Mouse (Mus musculus) c-Kit-positive CD71-positive TER-119-negative erythroid progenitor cells, embryonic 14.5 days (primary cell): Measurements from ENCODE around the gene Vstm2b.

Source experiments
- DNase-seq: peaks from one replicate; pipeline ENCODE4 v3.0.0-alpha.2; 2013; ENCODE audit warnings: low read depth

Gene Vstm2b

DNA sequence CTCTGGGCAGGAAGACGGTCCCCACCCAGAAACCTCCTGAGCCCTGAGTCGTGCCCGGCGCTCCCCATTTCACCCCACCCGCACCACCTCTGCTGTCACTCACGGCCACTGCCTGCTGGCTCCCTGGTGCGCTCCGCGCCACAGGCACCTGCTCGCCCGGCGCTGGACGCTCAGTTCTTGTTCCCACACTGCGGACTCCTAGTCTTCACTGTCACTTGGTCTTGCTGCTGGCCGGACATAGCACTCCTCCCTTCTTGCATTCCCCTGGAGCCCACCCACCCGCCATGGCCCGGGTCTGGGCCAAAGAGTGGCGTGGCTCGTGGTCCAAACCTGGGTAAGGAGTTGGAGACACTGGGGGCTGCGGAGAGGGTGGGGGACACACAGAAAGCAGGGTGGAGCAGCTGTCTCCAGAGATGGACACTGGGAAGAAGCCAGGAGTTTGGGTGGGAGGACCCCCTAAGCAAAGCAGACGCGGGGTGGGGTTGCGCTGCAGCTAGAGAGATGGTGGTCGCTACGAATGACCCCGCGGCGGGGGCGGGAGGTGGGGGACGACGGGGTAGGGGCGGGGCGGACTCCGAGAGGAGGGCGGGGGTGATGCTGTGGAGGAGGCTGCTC is at the start of gene Vstm2b:
Gene Vstm2b (plus strand): TSS at position 233 of the 615 bp plus-strand sequence.
- no peak for DNase-seq

DNA sequence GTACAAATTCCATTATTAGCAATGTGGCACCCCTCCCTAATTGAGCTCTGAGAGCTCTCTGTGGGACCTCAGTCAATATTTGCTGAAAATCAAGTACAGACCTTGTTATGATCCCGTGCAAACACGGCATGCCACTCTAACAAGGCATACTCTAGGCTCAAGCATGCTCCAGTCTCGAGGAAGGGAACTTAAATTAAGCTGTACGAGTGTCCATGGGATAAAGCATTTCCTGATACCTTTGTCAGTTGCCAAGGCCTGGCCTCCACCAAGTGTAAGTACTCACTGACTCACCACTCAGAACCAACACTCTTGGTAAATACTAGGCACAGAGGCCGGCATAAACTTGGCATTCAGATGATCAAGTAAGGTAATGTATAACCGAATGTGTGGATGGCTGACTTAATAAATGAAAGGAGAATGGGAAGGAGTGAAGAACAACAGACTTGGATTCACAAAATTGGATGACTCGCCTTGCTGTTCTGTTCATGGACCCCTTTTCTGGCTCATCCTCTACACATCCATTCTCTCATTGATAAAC is 42.0 kb upstream of the Vstm2b start:
- no peak for DNase-seq

DNA sequence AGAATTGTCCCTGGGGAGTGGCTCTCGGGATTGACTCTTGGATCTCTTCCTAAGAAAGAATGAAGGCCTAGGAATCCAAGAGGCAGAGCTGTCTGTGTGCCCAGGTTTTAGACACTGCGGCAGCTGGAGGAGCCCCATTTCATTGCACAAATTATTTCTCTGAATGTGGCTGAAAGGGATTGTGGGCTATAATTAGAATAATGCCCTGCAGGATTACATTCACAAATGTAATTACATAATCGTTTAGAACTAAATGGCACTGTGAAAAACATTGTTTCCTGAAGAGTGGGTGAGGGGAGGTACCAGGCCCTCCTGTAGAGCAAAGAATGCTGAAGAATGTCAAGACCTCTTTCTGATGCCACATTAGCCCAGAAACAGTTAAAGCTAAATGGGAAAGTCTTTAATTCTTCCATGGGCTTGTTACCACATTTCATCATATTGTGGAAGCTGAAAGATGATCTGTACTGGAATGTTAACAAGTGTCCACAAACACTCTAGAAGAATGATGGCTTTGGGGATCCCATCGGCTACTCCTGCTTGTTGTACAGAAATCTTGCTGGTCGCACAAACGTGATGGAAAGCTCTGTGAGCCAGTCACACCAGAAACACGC is 24.6 kb upstream of the Vstm2b start:
- DNase-seq, result no peak

DNA sequence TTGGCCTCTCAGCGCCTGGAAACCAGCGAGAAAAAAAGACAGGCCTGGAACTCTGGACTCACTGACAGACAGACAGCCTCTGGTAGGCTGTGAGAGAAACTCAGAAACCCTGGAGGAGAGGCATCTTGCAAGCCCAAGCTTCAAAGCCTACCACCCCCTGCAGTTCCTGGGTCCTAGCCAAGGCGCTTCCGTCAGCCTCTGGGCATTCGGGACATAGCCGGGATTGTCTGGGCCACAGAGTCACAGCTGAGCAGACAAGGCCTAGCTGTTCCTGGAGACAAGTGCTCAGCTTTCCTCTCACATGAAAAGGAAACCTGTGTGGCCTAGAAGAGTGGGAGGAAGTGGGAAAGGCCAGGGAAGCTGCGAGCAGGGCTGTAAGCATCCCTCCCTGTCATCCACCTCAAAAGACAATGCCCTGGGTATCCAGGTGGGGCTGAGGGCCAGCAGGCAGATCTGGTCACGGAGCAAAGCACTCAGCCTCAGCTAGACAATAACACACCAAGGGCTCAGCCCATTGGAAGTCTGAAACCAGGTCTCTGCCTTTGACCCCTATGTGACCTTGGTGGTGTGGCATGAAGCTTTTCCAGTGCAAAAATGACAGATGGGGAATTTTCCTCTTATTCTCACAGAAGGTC is 13.2 kb upstream of the Vstm2b start:
- DNase-seq, result no peak

DNA sequence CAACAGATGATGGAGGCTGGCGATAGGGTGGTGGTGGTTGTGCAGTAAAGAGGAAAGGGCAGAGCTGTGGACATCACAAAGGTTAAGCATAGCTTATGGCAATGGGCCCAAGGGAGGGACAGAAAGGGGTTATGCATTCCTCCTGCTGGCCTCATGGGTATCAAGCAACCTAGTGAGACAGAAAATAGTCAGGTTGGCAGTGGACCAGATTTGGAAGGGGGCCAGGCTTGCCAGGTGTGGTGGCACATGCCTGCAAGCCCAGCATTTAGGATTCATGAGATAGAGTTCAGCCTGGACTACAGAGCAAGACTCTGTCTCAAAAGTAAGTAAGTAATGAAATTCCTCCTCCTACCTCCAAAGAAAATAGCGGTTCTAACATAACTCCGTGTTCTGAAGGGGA is 9.8 kb upstream of the Vstm2b start:
- no peak for DNase-seq

DNA sequence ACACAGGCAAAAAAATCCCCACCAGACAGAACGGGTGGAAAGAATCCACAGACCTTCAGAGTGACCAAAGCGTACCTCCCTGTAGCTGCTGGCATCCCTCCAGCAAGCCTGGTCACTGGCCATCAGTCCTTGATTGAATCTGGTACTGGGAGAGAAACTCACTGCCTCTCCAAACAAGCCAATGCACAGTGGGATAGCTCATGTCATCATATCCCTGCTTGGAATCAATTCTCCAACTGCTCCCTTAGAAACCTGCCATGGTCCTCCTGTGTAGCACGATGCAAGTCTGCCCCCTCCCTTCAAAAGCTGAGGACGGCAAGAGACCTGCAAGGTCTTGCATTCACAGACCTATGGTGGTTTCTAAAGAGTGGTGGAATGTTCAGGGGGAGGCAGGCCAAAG is 1.2 kb upstream of the Vstm2b start:
- no peak for DNase-seq

DNA sequence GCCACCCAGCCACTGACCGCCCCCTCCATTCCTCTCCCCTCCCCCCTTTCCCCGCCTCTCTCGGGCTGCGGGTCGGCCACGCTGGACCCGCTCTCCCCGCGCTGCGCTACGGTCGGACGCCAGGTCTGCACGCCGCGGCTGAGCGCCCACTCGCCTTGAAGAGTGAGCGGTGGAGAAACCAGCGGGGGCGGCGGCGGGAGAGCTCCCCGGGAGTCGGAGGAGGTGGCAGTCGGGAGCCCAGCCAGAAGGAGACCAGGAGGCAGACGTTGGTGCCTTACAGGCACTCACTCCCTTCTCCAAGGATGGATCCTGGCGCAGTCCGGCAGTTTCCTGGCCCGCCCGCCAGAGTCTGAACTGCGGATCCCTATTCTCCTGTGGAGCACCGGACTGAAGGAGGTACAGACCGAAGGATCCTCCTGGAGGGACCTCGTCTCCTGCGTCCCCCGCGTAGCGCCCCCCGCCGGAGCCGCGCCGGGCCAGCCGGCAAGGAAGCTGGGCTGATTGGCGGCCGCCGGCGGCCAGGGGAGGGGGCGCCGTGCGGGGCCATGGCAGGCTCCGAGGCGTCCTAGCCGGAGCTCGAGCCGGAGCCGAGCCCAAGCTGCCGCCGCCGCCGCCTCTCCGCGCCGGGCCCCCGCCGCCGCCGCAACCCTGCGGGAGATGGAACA is 715 bp downstream of the Vstm2b start:
- DNase-seq, result no peak

DNA sequence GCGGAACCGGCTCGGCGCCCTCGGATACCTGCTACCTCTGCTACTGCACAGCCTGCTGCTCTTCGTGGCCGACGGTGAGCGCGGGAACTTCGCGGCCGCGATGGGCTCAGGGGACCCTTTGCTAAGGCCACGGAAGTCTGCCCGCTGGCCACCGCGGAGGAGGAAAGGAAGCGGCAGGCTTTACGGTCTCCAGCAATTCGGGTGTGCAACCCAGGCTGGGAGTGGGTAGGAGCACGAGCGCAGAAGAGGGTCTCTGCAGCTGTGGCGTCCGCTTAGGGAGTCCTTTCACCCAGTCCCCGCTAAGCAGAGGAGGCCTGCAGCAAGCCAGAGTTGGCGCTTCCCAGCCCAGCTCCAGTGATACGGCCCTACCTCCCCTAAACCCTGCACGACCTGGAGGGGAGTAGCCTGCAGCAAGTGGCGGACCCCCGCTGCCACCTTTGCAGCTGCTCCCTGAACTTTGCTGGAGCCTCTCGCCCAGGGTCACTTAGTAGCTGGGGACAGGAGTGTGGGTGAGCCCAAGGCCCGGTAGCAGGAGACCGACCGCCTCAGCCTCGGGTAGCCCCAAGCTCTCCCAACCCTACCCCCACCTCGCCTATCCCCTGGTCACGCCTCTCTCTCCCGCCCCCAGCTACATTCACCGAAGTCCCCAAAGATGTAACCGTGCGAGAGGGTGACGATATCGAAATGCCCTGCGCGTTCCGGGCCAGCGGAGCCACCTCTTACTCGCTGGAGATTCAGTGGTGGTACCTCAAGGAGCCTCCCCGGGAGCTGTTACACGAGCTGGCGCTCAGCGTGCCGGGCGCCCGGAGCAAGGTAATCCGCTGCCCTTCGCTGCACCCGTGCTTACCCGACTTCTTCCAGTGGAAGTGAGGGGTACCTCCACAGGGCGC is 1.5 kb downstream of the Vstm2b start:
- no peak for DNase-seq

DNA sequence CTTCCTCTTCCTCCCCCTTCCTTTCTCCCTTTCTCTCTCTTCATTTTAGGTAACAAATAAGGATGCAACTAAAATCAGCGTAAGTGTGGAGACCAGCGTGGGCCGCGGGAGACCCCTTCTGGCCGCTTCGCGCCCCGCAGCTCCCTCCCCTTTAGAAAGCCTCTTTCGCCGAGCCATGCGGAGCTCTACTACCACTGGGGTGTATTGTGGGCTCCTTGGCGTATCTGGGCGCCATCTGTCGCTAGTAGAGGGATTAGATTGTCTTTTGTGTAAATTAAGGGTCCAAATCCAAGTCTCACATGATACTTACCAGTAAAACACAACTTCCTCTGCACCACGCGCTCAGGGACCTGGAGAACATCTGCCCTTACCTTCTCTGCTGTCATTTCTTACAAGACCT is 3.1 kb downstream of the Vstm2b start:
- no peak for DNase-seq

DNA sequence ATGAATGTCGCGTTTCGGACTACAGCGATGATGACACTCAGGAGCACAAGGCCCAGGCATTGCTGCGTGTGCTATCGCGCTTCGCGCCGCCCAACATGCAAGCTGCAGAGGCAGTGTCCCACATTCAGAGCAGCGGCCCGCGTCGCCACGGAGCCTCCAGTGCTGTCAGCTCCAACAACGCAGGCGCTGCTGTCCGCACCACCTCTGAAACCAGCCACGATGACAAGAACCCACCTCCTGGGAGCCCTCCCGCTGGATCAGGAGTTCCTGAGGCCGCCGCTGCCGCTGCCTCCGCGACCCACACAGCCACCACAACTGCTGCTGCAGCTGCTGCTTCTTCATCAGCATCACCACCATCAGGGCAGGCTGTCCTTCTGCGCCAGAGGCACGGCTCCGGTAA is 4.4 kb downstream of the Vstm2b start:
- DNase-seq, result no peak

DNA sequence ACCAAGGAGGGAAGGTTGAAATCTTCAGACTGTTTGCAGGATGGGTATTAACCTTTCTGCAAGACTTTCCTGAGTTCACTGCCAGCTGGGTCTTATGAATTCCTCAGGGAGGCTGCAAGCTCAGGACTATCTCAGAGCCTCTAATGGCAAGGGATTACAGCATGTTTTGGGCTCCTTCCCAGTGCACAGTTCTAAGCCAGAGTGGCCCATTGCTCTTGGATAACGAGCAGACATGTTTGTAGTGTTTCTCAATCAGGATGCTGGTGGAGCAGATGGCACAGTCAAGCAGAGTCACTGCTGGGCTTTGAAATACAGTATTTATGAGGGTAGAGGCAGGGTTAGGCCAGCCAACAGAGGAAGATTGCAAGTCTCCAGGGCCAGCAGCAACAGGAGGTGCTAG is 8.4 kb downstream of the Vstm2b start:
- DNase-seq, result no peak

DNA sequence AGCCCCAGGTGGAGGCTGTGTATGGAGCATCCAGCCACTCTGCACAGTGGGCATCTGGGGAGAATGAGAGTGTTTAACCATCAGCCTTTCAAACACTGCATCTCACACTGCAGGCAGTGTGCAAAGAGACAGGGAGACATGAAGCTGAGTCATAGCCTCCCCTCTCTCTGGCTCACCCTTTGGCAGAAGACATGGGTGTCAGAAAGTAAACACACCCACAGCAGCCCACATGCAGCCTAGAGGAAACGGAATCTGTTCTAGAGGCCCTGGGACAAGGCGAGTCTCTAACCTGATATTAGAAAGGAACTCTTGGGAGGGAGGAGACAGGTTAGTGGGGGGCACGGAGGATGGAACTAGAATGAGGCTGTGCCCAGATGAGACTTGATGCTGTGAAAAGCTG is 18.6 kb downstream of the Vstm2b start:
- DNase-seq, result no peak

DNA sequence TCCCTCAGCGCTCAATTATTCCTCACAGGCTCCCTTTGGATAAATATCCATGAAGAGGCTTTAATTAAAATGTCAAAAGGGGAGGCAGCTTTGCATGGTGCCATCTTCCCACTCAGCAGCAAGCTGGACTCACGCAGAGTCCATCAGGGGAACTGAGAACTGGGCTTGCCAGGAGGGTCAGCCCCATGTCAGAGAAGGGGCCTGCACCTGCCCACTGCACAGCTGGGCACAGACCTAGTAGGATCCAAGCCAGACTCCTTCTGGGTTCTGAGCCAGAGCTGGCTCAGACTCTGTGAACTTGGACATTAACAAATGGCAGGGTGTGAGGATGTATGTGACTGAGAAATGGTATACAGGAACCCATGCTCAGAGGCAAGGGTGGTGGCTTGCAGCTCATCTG is 22.0 kb downstream of the Vstm2b start:
- DNase-seq, result no peak

DNA sequence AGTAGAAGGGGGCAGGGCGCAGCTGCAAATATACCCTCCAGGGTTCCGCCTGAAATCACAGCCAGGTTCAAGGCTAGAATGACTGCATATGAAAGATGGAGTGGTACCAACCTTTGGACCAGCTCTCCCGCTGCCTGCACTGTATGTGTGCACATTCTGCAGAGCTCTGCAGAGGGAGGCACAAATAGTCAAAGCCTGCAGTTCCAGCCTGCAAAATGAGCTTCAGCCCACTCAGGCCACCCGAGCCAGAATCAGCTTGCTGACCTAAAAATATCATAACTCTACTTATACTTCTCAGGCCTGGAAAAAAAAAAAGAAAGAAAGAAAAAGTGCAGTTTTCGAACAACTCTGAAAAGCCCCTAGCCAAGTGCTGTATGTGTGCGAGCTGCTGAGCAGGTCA is 23.2 kb downstream of the Vstm2b start:
- DNase-seq, result no peak

DNA sequence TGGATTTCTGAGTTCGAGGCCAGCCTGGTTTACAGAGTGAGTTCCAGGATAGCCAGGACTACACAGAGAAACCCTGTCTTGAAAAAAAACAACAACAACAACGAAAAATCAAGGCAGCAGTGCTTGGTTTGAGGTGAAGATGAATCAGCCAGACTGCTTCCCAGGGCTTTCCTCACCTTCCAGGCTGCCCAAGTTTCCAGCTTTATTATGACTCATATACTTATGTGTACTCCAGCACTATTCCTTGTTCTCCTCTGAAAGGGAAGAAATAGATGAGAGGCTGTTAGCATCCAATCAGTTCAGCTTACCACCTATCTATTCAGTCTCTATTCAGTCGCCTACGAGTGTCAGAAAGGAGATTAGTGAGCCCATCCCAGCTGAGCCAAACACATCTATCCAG is 24.7 kb downstream of the Vstm2b start:
- DNase-seq, result no peak

DNA sequence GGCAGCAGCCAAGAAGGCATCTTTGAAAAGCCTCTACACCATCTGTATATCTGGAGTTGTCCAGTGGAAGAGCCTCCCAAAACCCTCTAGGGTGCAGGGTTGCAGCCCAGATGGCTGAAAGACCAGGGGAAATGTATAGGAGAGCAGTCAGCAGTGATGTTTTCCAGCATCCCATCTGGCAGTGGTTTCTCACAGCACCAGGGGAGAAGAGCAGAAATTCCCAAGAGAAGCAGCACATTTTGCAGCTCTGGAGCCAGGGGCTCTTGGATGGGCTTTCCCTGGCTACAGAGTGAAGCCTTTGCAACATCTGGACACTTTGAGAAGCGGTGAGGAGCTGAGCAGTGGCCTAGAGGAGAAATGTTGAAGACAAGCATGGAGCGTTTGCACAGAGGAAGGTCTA is 30.3 kb downstream of the Vstm2b start:
- DNase-seq, result no peak

DNA sequence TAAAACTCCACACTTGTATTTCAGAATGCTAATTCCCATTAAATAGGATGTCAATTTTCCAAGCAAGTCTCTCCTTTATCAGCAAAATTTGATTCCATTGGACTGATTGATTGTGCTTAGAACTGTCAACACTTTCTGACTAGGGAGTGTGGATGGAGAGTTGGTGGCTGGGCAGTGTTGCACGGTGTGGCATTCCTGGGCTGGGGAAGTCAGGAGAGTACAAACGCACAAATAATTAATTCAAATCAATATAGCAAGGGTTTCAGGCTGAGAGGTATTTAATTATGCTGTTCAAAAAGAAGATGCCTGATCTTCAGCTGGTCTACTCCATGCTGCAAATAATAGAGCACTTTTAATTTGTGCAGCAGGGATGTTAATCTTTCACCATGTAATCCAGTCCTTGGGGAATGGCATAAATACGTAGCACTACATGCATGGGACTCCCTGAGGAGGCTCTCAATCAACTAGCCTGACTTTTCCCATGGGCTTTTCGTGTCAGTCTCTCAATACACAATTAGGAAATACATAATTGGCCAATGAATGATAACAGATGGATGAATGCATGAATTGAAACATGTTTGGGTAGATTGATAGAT is 38.6 kb downstream of the Vstm2b start:
- no peak for DNase-seq

DNA sequence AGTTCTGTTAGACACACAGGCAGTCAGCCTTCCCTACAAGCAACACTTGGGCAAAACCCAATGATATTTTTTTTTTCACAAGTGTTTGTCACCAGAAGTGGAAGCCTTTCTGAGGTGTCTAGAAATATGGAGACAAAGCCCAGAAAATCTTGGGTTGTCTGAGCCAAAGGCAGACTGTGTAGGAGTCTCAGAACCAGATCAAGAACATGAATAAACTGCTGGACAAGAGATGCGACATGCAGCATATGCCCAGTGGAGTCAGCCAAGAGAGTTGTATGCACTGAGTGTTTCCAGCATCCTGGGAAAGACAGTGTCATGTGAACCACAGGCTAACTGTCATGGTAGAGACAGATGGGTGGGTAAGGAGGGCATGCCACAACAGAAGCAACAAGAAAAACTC is 41.2 kb downstream of the Vstm2b start:
- no peak for DNase-seq

DNA sequence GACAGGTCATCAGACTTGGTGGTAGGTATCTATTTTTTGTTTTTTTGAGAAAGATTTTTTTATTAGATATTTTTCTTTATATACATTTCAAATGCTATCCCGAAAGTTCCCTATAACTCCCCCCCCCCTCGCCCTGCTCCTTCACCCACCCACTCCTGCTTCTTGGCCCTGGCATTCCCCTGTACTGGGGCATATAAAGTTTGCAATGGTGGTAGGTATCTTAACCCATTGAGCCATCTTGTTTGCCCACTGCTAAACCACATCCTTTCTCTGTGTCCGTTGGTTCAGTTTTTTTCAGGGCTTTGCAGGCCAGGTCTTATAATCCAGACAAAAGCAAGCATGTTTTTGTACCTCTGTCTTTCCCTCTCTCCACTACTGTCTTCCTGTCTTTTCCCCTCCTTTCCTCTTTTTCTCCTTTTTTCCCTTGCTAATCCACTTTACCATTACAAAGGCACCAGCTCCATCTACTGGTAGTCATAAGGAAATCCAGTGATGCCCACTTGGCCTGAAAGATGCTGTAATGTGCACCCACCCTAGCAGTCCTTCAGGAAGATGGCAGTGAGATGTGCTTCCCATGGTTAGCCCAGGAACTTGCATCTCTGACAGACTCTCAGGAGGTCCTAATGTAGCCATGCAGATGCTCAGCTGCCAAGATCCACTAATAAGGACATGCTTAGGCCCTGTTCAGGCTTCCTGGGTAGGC is 44.3 kb downstream of the Vstm2b start:
- DNase-seq, result no peak
